Mouse (Mus musculus) macrophage (primary cell): ENCODE data around the gene Nin. TPM values are rescaled to one million over a fixed set of nuclear protein-coding genes. Genes with fewer than 3 reads are reported as not detected.
A peak's percentile ranks its signal among the peaks of the same experiment; 100 is the strongest.

Experiments
- H3K27ac ChIP-seq: fragments of 350-480 bp; formaldehyde crosslinking; 2 replicates; pipeline ENCODE4 v1.9.0; 2021
- H3K36me3 ChIP-seq: fragments of 350-480 bp; formaldehyde crosslinking; 2 replicates; pipeline ENCODE4 v1.9.0; 2021; ENCODE audit errors: inconsistent target
- H3K4me3 ChIP-seq: fragments of 350-480 bp; formaldehyde crosslinking; 2 replicates; pipeline ENCODE4 v1.9.0; 2021; ENCODE audit errors: inconsistent target
- H3K79me2 ChIP-seq: fragments of 350-480 bp; formaldehyde crosslinking; 2 replicates; pipeline ENCODE4 v1.9.0; 2021; ENCODE audit errors: inconsistent target
- WGBS: methylation state at CpG from one replicate; pipeline ENCODE4 v1.1.7; 2026; ENCODE audit warnings: inconsistent platforms; ENCODE audit not compliant: missing documents; 5-methylcytosine and 5-hydroxymethylcytosine counted together
- polyA plus RNA-seq: library from polyadenylated mRNA; stranded (reverse); fragments of 250-400 nt; gene quantifications from 3 replicates; pipeline ENCODE4 v1.2.4, GENCODE M21; 2018; ENCODE audit warnings: inconsistent platforms

Nin gene
- polyA plus RNA-seq, 1 experiment from 2014 or later = 14.3 TPM

DNA sequence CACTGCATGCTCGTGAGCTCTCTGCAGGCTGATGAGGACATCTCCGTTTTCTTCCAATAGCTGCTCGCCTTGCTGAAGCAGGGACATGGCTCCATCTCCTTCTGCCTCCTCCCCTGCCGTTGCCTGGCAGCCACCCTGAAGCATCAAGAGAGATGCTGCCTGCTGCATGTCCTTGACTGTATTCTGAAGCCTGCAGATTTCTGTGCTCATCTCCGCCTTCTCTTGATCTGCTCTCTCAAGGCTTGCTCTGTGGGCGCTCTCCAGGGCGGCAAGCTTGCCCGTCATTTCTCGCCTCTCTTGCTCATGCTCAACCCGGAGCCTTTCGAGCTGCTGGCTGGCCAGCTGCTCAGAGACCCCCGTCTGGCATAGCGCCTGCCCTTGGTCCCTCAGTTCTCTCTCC lies 70.1 kb downstream of the Nin start:
- no peaks in the 10 kb centered on the region for H3K79me2 ChIP-seq
- WGBS = 96% methylated on average over 11 of the region's 13 CpGs
- H3K36me3 ChIP-seq = peaks cover 74% of the 10 kb centered on the region
- no peak overlapping the region for H3K4me3 ChIP-seq
- no peak overlapping the region for H3K27ac ChIP-seq

DNA sequence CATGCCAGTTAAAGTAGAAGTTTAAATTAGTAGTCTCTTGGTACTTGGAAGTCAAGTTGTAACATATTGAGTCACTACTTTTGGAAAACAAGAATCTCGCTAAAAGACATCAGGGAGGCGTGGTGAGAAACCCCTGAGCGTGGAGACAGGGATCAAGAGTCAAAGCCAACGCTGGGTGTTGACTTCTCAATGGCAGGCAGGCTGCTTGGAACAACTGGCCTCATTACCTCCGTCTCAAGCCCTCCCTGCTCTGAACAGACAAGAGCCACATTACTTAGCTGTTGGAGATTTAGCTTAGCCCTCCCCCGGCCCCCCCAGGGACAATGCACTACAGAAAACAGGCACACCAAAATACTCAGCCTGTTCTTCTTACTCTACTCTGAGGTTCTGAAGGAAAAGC lies 72.5 kb downstream of the Nin start:
- peaks cover 69% of the 10 kb centered on the region for H3K36me3 ChIP-seq
- no peak overlapping the region for H3K27ac ChIP-seq
- no peak overlapping the region for H3K4me3 ChIP-seq
- 94% methylated on average over 6 of the region's 6 CpGs for WGBS
- H3K79me2 ChIP-seq = no peaks in the 10 kb centered on the region

GRCm38 (mm10) chr12:70036722-70037305 lies 76.7 kb downstream of the Nin start:
- H3K36me3 ChIP-seq = peaks cover 47% of the 10 kb centered on the region
- WGBS = 96% methylated on average over 19 of the region's 19 CpGs

GRCm38 (mm10) chr12:70026233-70026632 lies 87.3 kb downstream of the Nin start:
- Histone ChIP-seq H3K27ac (no peak overlapping the region), H3K4me3 (no peak overlapping the region), H3K36me3 (peaks cover 64% of the 10 kb centered on the region), H3K79me2 (no peaks in the 10 kb centered on the region)

More at GRCm38 (mm10) chr12:70036722-70037305, 76.7 kb downstream of the Nin start:
- Histone ChIP-seq H3K27ac (no peak overlapping the region), H3K4me3 (no peak overlapping the region), H3K79me2 (no peaks in the 10 kb centered on the region)

DNA sequence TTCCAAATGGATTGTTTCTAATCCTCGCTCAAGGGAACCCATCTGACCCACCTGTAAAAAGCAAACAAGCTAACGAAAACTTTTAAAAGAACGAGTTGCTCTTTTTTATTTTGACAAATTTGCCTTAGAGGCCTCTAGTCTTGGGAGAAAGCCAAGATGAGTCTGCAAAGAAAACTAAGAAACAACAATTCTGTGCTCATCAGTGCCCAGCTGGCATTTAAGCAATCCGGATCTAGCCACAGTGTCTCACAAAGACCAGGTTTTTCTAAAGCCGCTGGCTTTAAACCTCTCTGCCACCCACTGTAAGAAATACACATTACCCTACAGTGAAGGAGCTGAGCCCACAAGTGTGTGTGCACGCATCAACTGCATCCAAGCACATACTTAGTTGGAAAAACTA lies 88.1 kb downstream of the Nin start:
- H3K27ac ChIP-seq = no peak overlapping the region
- H3K4me3 ChIP-seq = no peak overlapping the region
- WGBS = 94% methylated on average over 6 of the region's 6 CpGs
- peaks cover 64% of the 10 kb centered on the region for H3K36me3 ChIP-seq
- H3K79me2 ChIP-seq = no peaks in the 10 kb centered on the region

- 91% methylated on average over 4 of the region's 4 CpGs for WGBS
- H3K36me3 ChIP-seq = peaks cover 78% of the 10 kb centered on the region
Measured at GRCm38 (mm10) chr12:70023580-70023979, 89.9 kb downstream of the Nin start.

DNA sequence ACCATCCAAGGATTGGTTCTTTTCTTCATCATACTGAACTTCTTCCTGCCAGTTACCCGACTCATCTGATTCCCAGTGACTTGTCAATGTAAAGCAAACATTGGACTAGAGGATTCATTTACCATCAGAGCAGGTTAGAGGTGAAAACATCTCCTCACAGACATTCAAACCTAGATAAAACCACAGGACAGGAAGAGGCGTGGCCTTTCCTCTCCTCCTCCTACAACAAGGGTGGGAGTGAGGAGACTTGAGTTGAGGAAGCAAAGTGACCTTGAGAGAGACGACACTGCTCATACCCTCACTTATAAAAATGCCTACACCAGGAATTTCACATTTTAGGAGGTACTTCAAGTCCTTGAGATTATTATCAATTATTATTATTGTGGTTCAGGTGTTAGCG lies 95.4 kb downstream of the Nin start:
- H3K4me3 ChIP-seq = no peak overlapping the region
- H3K27ac ChIP-seq = no peak overlapping the region
- H3K36me3 ChIP-seq = peaks cover 55% of the 10 kb centered on the region
- no peaks in the 10 kb centered on the region for H3K79me2 ChIP-seq
- 77% methylated on average over 4 of the region's 4 CpGs for WGBS

More at GRCm38 (mm10) chr12:70023580-70023979, 89.9 kb downstream of the Nin start:
- H3K4me3 ChIP-seq = no peak overlapping the region
- no peaks in the 10 kb centered on the region for H3K79me2 ChIP-seq
- H3K27ac ChIP-seq = no peak overlapping the region

DNA sequence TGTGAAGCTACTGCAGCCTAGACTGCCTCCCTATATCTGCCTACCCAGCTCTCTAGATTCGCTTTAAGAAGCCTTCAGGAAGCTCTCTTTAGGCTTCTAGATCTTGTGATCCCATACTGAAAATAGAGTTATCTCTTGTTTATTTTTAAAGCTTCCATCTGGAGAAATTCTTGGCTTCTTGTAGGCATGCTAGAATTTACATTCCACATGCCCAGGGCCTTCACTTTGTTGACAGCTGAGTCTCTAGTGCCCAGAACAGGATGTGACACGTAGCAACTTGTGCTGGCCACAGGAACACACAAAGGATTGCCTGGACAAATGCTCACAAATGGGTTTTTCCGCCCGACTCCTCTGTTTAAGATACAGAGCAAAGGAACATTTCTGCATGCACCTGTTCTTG lies 97.6 kb downstream of the Nin start:
- H3K27ac ChIP-seq = no peak overlapping the region
- no peak overlapping the region for H3K4me3 ChIP-seq
- H3K79me2 ChIP-seq = no peaks in the 10 kb centered on the region
- WGBS = 96% methylated on average over 4 of the region's 4 CpGs
- peaks cover 39% of the 10 kb centered on the region for H3K36me3 ChIP-seq

DNA sequence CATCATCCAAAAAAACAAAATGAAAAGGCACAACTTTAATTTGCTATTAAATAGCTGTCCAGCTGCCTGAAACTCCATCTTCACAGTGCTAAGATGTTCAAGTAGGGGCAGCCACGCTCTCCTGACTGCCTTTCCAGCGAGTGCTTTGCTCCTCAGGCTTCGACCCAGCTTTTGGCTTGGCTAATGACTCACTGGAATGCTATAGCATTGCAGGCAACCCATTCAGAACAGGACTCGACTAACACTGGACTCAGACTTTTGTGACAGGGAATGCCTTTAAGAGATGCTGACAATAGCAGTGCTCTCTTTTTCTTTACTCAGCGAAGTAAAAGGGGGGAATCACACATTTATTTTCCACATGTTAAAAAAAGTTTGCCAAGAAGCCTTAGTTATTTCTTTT lies 101.8 kb downstream of the Nin start:
- WGBS = 92% methylated on average over 5 of the region's 5 CpGs
- no peaks in the 10 kb centered on the region for H3K79me2 ChIP-seq
- H3K36me3 ChIP-seq = peaks cover 8% of the 10 kb centered on the region; the same call in 1 of the 2 replicates
- H3K4me3 ChIP-seq = no peak overlapping the region
- H3K27ac ChIP-seq = no peak overlapping the region

DNA sequence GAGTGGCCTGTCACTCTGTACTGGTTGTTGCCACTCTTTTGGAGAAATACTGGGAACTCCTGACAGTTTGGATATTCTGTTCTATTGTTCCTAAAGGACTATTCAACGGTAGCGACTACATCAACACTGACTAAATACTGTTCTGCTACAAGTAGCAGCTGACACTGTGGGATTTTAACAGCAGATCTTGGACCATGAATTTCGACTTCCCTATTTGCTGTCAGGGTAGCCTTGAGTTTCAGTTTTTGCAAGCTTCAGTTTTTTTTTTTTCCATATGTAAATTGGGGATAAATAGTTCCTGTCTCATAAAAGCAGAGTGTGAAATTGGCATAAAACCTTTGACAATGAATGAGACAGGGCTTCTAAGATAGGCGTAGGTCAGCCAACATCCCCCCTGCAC lies 103.2 kb downstream of the Nin start:
- Histone ChIP-seq H3K36me3 (no peaks in the 10 kb centered on the region; the same call in 1 of the 2 replicates), H3K4me3 (no peak overlapping the region), H3K79me2 (no peaks in the 10 kb centered on the region), H3K27ac (no peak overlapping the region)
- WGBS = 73% methylated on average over 4 of the region's 4 CpGs

GRCm38 (mm10) chr12:70005103-70005502 lies 108.4 kb downstream of the Nin start:
- 51% methylated on average over 4 of the region's 4 CpGs for WGBS
- Histone ChIP-seq H3K36me3 (no peaks in the 10 kb centered on the region), H3K4me3 (no peak overlapping the region)

GRCm38 (mm10) chr12:69998186-69998983 lies 115.1 kb downstream of the Nin start:
- Histone ChIP-seq H3K4me3 (no peak overlapping the region), H3K27ac (no peak overlapping the region), H3K36me3 (no peaks in the 10 kb centered on the region), H3K79me2 (no peaks in the 10 kb centered on the region)
- 69% methylated on average over 13 of the region's 13 CpGs for WGBS

More at GRCm38 (mm10) chr12:70005103-70005502, 108.4 kb downstream of the Nin start:
- Histone ChIP-seq H3K79me2 (no peaks in the 10 kb centered on the region), H3K27ac (no peak overlapping the region)

GRCm38 (mm10) chr12:69995382-69995781 lies 118.1 kb downstream of the Nin start:
- H3K27ac ChIP-seq = no peak overlapping the region
- no peak overlapping the region for H3K4me3 ChIP-seq
- 83% methylated on average over 3 of the region's 3 CpGs for WGBS
- no peaks in the 10 kb centered on the region for H3K36me3 ChIP-seq
- no peaks in the 10 kb centered on the region for H3K79me2 ChIP-seq

GRCm38 (mm10) chr12:69986786-69987497 lies 126.6 kb downstream of the Nin start, which contains the start of gene Sav1:
Gene Sav1, minus strand, starts transcription at chr12:69987002.
- H3K4me3 ChIP-seq = peak within 1 kb of the TSS; percentile 52
- under 1% methylated on average over 60 of the region's 102 CpGs for WGBS
- peaks cover 46% of the 10 kb centered on the region for H3K79me2 ChIP-seq
- H3K27ac ChIP-seq = peak within 1 kb of the TSS; percentile 38
- peaks cover 19% of the 10 kb centered on the region; the same call in 1 of the 2 replicates for H3K36me3 ChIP-seq
